Mouse (Mus musculus): ENCODE results near the gene Pafah1b3. TPM values are rescaled to one million over a fixed set of nuclear protein-coding genes. Genes with fewer than 3 reads are reported as not detected.

The Pafah1b3 gene
- polyA plus RNA-seq, 1 experiment from 2014 or later: 199 TPM

DNA sequence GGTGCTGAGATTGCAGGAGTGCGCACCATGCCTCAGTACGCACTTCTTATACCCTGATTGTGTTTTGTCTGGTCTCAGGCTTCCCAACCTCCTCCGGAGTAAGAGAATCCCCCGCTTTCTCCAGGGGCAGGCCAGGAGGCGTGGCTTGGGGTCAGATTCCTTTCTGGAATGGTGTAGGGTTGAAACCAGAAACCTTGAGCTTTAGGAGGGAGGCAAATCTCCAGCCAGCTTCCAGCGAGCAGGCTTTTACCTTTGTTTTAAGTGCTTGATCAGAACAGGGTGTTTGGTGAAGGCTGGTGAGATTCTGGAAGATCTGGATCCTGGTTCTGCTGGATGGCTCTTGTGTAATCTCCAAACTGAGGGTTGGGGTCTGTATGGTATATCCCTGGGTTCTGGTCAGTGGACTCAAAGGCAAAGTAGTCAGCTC, 24.3 kb upstream of the Pafah1b3 start:
- H3K27me3 ChIP-seq (ENCODE audit: control insufficient read depth, insufficient read depth, low read length): no peaks in the 10 kb centered on the region
- H3K9me3 ChIP-seq (ENCODE audit: control insufficient read depth, low read length): no peaks in the 10 kb centered on the region
- H3K9ac ChIP-seq (ENCODE audit: low read depth, low read length): peak overlapping the region; percentile 25; the same call in 1 of the 2 replicates
- ATAC-seq (ENCODE audit: low FRiP score, low TSS enrichment): peak; percentile 90
- peaks cover 21% of the 10 kb centered on the region for H3K4me1 ChIP-seq (ENCODE audit: control insufficient read depth, insufficient read depth, low read length)
- peak overlapping the region; percentile 96 for H3K27ac ChIP-seq (ENCODE audit: low read depth, low read length)
- H3K36me3 ChIP-seq (ENCODE audit: control insufficient read depth, insufficient read depth, low read length): no peaks in the 10 kb centered on the region
- 4% methylated on average over 6 of the region's 6 CpGs for WGBS
- peak overlapping the region; percentile 23 for H3K4me3 ChIP-seq (ENCODE audit: low read length)
- peak overlapping the region; percentile 35; the same call in 1 of the 2 replicates for H3K4me2 ChIP-seq (replicated peaks; ENCODE audit: low read depth, low read length)

DNA sequence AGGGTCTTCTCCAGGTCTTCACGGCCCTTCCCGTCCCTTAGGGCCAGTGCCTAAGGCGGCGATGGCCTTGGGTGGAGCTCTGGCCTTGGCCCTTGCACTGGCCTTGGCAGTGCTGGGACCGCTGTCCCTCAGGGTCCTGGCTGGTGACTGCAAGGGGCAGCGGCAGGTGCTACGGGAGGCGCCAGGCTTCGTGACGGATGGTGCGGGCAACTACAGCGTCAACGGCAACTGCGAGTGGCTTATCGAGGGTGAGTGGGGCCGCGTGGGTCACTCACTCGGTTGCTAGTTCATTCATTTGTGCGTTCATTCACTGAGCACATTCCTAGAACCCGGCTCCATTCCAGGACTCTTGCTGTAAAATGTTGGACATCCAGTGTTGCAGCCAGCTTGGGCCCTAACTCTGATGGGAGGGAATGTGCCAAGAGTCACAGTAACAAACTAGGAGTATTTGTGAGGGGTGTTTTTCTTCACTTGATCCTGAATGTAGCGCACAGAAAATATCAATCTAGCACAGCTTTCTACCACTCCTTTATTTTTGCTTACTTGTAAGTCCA, 19.7 kb upstream of the Pafah1b3 start:
- 12% methylated on average over 21 of the region's 21 CpGs for WGBS
- no peaks in the 10 kb centered on the region for H3K9me3 ChIP-seq (ENCODE audit: control insufficient read depth, low read length)
- ATAC-seq (ENCODE audit: low FRiP score, low TSS enrichment): no peak
- peak overlapping the region; percentile 71 for H3K4me3 ChIP-seq (ENCODE audit: low read length)
- H3K36me3 ChIP-seq (ENCODE audit: control insufficient read depth, insufficient read depth, low read length): no peaks in the 10 kb centered on the region
- peak overlapping the region; percentile 81 for H3K9ac ChIP-seq (ENCODE audit: low read depth, low read length)
- H3K27ac ChIP-seq (ENCODE audit: low read depth, low read length): peak overlapping the region; percentile 88
- H3K4me1 ChIP-seq (ENCODE audit: control insufficient read depth, insufficient read depth, low read length): peaks cover 35% of the 10 kb centered on the region
- peaks cover 30% of the 10 kb centered on the region for H3K27me3 ChIP-seq (ENCODE audit: control insufficient read depth, insufficient read depth, low read length)
- peak overlapping the region; percentile 99 for H3K4me2 ChIP-seq (replicated peaks; ENCODE audit: low read depth, low read length)

- peak within 1 kb of the TSS; percentile 81 for H3K9ac ChIP-seq (ENCODE audit: low read depth, low read length)
- under 1% methylated on average over 52 of the region's 52 CpGs for WGBS
- peak; percentile 99 for ATAC-seq (ENCODE audit: low FRiP score, low TSS enrichment)
- H3K36me3 ChIP-seq (ENCODE audit: control insufficient read depth, insufficient read depth, low read length): no peaks in the 10 kb centered on the region
- H3K27ac ChIP-seq (ENCODE audit: low read depth, low read length): peak within 1 kb of the TSS; percentile 88
- peaks cover 31% of the 10 kb centered on the region for H3K4me1 ChIP-seq (ENCODE audit: control insufficient read depth, insufficient read depth, low read length)
- H3K27me3 ChIP-seq (ENCODE audit: control insufficient read depth, insufficient read depth, low read length): peaks cover 37% of the 10 kb centered on the region
- no peaks in the 10 kb centered on the region for H3K9me3 ChIP-seq (ENCODE audit: control insufficient read depth, low read length)
- H3K4me2 ChIP-seq (replicated peaks; ENCODE audit: low read depth, low read length): peak within 1 kb of the TSS; percentile 99
- H3K4me3 ChIP-seq (ENCODE audit: low read length): peak within 1 kb of the TSS; percentile 71
Observed at GRCm38 (mm10) chr7:25316532-25317445, 19.0 kb upstream of the Pafah1b3 start, which contains the start of gene Megf8. Gene Megf8 (plus strand): TSS chr7:25317164.

- Histone ChIP-seq H3K27me3 (ENCODE audit: control insufficient read depth, insufficient read depth, low read length) (peaks cover 39% of the 10 kb centered on the region), H3K4me2 (replicated peaks; ENCODE audit: low read depth, low read length) (peak overlapping the region; percentile 86), H3K4me1 (ENCODE audit: control insufficient read depth, insufficient read depth, low read length) (peaks cover 24% of the 10 kb centered on the region), H3K9me3 (ENCODE audit: control insufficient read depth, low read length) (no peaks in the 10 kb centered on the region), H3K9ac (ENCODE audit: low read depth, low read length) (peak overlapping the region; percentile 50), H3K4me3 (ENCODE audit: low read length) (peak overlapping the region; percentile 46), H3K36me3 (ENCODE audit: control insufficient read depth, insufficient read depth, low read length) (no peaks in the 10 kb centered on the region), H3K27ac (ENCODE audit: low read depth, low read length) (no peak overlapping the region)
- under 1% methylated on average over 61 of the region's 69 CpGs for WGBS
- no peak for ATAC-seq (ENCODE audit: low FRiP score, low TSS enrichment)
Observed at GRCm38 (mm10) chr7:25315306-25316041, 17.7 kb upstream of the Pafah1b3 start.

- H3K4me3 ChIP-seq (ENCODE audit: low read length): peak overlapping the region; percentile 46
- no peaks in the 10 kb centered on the region for H3K36me3 ChIP-seq (ENCODE audit: control insufficient read depth, insufficient read depth, low read length)
- H3K27me3 ChIP-seq (ENCODE audit: control insufficient read depth, insufficient read depth, low read length): peaks cover 39% of the 10 kb centered on the region
- H3K9ac ChIP-seq (ENCODE audit: low read depth, low read length): peak overlapping the region; percentile 50; the same call in 1 of the 2 replicates
- H3K27ac ChIP-seq (ENCODE audit: low read depth, low read length): no peak overlapping the region
- 2% methylated on average over 50 of the region's 51 CpGs for WGBS
- H3K4me2 ChIP-seq (replicated peaks; ENCODE audit: low read depth, low read length): peak overlapping the region; percentile 86
- no peak for ATAC-seq (ENCODE audit: low FRiP score, low TSS enrichment)
- no peaks in the 10 kb centered on the region for H3K9me3 ChIP-seq (ENCODE audit: control insufficient read depth, low read length)
- H3K4me1 ChIP-seq (ENCODE audit: control insufficient read depth, insufficient read depth, low read length): peaks cover 24% of the 10 kb centered on the region
Observed at GRCm38 (mm10) chr7:25314606-25315305, 17.0 kb upstream of the Pafah1b3 start.

DNA sequence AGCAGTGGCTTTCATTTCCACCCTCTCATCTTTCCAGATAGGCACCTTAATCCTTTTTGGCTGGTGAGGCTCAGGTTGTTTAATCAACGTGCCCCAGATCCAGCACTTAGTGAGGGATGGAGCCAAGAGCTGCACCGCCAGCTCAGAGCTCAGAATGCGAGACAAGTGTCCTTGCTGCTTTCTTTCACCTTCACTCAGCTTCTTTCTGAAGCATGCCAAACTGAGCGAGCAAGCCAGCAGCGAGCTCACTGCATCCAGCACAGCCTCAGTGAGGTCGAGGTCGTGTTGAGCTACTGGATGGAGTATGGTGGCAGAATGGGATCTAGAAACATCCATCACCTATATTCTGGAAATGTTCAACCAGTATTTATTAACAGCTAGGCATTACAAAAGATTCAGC, 15.5 kb upstream of the Pafah1b3 start:
- Histone ChIP-seq H3K27me3 (ENCODE audit: control insufficient read depth, insufficient read depth, low read length) (peaks cover 39% of the 10 kb centered on the region), H3K4me2 (replicated peaks; ENCODE audit: low read depth, low read length) (no peak overlapping the region), H3K9me3 (ENCODE audit: control insufficient read depth, low read length) (no peaks in the 10 kb centered on the region), H3K27ac (ENCODE audit: low read depth, low read length) (no peak overlapping the region), H3K4me3 (ENCODE audit: low read length) (no peak overlapping the region), H3K4me1 (ENCODE audit: control insufficient read depth, insufficient read depth, low read length) (peaks cover 22% of the 10 kb centered on the region), H3K9ac (ENCODE audit: low read depth, low read length) (no peak overlapping the region), H3K36me3 (ENCODE audit: control insufficient read depth, insufficient read depth, low read length) (no peaks in the 10 kb centered on the region)
- no peak for ATAC-seq (ENCODE audit: low FRiP score, low TSS enrichment)
- 49% methylated on average over 7 of the region's 7 CpGs for WGBS

- Histone ChIP-seq H3K9me3 (ENCODE audit: control insufficient read depth, low read length) (no peaks in the 10 kb centered on the region), H3K36me3 (ENCODE audit: control insufficient read depth, insufficient read depth, low read length) (no peaks in the 10 kb centered on the region), H3K4me2 (replicated peaks; ENCODE audit: low read depth, low read length) (no peak overlapping the region), H3K27ac (ENCODE audit: low read depth, low read length) (no peak overlapping the region), H3K4me3 (ENCODE audit: low read length) (no peak overlapping the region), H3K9ac (ENCODE audit: low read depth, low read length) (no peak overlapping the region), H3K4me1 (ENCODE audit: control insufficient read depth, insufficient read depth, low read length) (peaks cover 14% of the 10 kb centered on the region), H3K27me3 (ENCODE audit: control insufficient read depth, insufficient read depth, low read length) (peaks cover 44% of the 10 kb centered on the region)
- no peak for ATAC-seq (ENCODE audit: low FRiP score, low TSS enrichment)
- 83% methylated on average over 11 of the region's 11 CpGs for WGBS
Observed at GRCm38 (mm10) chr7:25311193-25311592, 13.4 kb upstream of the Pafah1b3 start.

- Histone ChIP-seq H3K27me3 (ENCODE audit: control insufficient read depth, insufficient read depth, low read length) (peaks cover 29% of the 10 kb centered on the region), H3K4me3 (ENCODE audit: low read length) (no peak overlapping the region), H3K9ac (ENCODE audit: low read depth, low read length) (no peak overlapping the region), H3K27ac (ENCODE audit: low read depth, low read length) (no peak overlapping the region), H3K4me2 (replicated peaks; ENCODE audit: low read depth, low read length) (no peak overlapping the region), H3K9me3 (ENCODE audit: control insufficient read depth, low read length) (no peaks in the 10 kb centered on the region), H3K4me1 (ENCODE audit: control insufficient read depth, insufficient read depth, low read length) (peaks cover 6% of the 10 kb centered on the region; the same call in 1 of the 2 replicates), H3K36me3 (ENCODE audit: control insufficient read depth, insufficient read depth, low read length) (no peaks in the 10 kb centered on the region)
- 86% methylated on average over 9 of the region's 9 CpGs for WGBS
- no peak for ATAC-seq (ENCODE audit: low FRiP score, low TSS enrichment)
Observed at GRCm38 (mm10) chr7:25309425-25309824, 11.6 kb upstream of the Pafah1b3 start.

Data from kidney, embryonic 14.5 days (tissue).